Mouse (Mus musculus) myocyte (in vitro differentiated cells): ENCODE measurements around the gene Coro2b.

Experiments
- E2F4 ChIP-seq: IDR thresholded peaks from one replicate; pipeline ENCODE4 v1.6.1; 2011; ENCODE audit warnings: mild to moderate bottlenecking, control low read depth, moderate library complexity; ENCODE audit not compliant: insufficient read depth
- MYOD1 ChIP-seq, 3 experiments: IDR thresholded peaks; one replicate each; pipeline ENCODE4 v1.6.1; 2011; ENCODE audit warnings: control low read depth in 2 of 3, low read depth in 2 of 3, mild to moderate bottlenecking in 2 of 3, moderate library complexity in 1 of 3; ENCODE audit not compliant: insufficient read length in 2 of 3, control insufficient read depth in 1 of 3
- POLR2A ChIP-seq: IDR thresholded peaks from one replicate; pipeline ENCODE4 v1.6.1; 2011; ENCODE audit warnings: low read depth, mild to moderate bottlenecking, control low read depth, moderate library complexity; ENCODE audit not compliant: insufficient read length
- TCF12 ChIP-seq: IDR thresholded peaks from one replicate; pipeline ENCODE4 v1.6.1; 2011; ENCODE audit warnings: mild to moderate bottlenecking, control low read depth; ENCODE audit not compliant: poor library complexity, insufficient read depth, severe bottlenecking
- USF1 ChIP-seq: IDR thresholded peaks from one replicate; pipeline ENCODE4 v1.6.1; 2011; ENCODE audit warnings: low read depth, mild to moderate bottlenecking, control low read depth, moderate library complexity

GRCm38 (mm10) chr9:62430741-62431140 lies 106.1 kb downstream of the Coro2b start:
- TF ChIP-seq USF1 (no peak), TCF12 (no peak), POLR2A (no peak), E2F4 (no peak), MYOD1 (IDR thresholded peaks at IDR 0.05; ENCODE audit: control insufficient read depth in 1 of 3, insufficient read length in 2 of 3, low read depth in 2 of 3) (no peak)
